Mouse (Mus musculus): Measurements from ENCODE around the gene Gm37240.

- TF ChIP-seq CTCF (IDR thresholded peaks at IDR 0.05; ENCODE audit: low read depth) (no peak), EP300 (optimal IDR thresholded peaks at IDR 0.05) (no peak)
These were observed 703.2 kb downstream of the Gm37240 start for GRCm38 (mm10) chr3:85184151-85184550.
